In genomic region chr13:40868844-40869587, GRCm38 (mm10) we compare ENCODE assay signal across 8 mouse cellular contexts. TPM values are rescaled to one million over a fixed set of nuclear protein-coding genes. Genes with fewer than 3 reads are reported as not detected.
DNase-seq lines count a peak whose midpoint lies in the region; ATAC-seq and TF ChIP-seq lines count a peak whose summit lies in the region.

No protein-coding gene starts in this region.

- peak; percentile 88 for ATAC-seq in heart, embryonic 16.5 days (replicated peaks; ENCODE audit: extremely low read depth, insufficient read depth, low FRiP score)
- ATAC-seq in stomach, postnatal 0 days (ENCODE audit: low FRiP score, low TSS enrichment): peak; percentile 90
- ATAC-seq in midbrain, embryonic 16.5 days: no peak

- 10% methylated on average over 16 of the region's 16 CpGs for WGBS in heart, embryonic 16.5 days
- WGBS in stomach, postnatal 0 days: 17% methylated on average over 16 of the region's 16 CpGs
- 42% methylated on average over 16 of the region's 16 CpGs for WGBS in midbrain, embryonic 16.5 days

- no peak for TF ChIP-seq CTCF in testis, adult 2 months (IDR thresholded peaks at IDR 0.05; ENCODE audit: control insufficient read depth, insufficient read depth, insufficient replicate concordance, low read depth, low read length)
- no peak for TF ChIP-seq CTCF in stomach, postnatal 0 days (IDR thresholded peaks at IDR 0.05; ENCODE audit: low read depth)

- no peak overlapping the region for H3K4me3 ChIP-seq in testis, adult 2 months (ENCODE audit: control insufficient read depth, low read depth, low read length)
- no peak overlapping the region for H3K4me3 ChIP-seq in heart, embryonic 16.5 days (ENCODE audit: low read length)
- H3K4me3 ChIP-seq in stomach, postnatal 0 days (ENCODE audit: low read depth, low read length): no peak overlapping the region
- H3K4me3 ChIP-seq in midbrain, embryonic 16.5 days (ENCODE audit: low read depth, low read length): no peak overlapping the region

- H3K36me3 ChIP-seq in testis, adult 2 months (ENCODE audit: control insufficient read depth, insufficient read depth, low read length): no peaks in the 10 kb centered on the region
- no peaks in the 10 kb centered on the region for H3K36me3 ChIP-seq in heart, embryonic 16.5 days (ENCODE audit: control insufficient read depth, insufficient read depth)
- no peaks in the 10 kb centered on the region for H3K36me3 ChIP-seq in stomach, postnatal 0 days (ENCODE audit: control insufficient read depth, insufficient read depth, low read length)
- H3K36me3 ChIP-seq in midbrain, embryonic 16.5 days (ENCODE audit: control insufficient read depth, insufficient read depth, low read length): no peaks in the 10 kb centered on the region

- H3K9ac ChIP-seq in heart, embryonic 16.5 days (ENCODE audit: low read length): peak overlapping the region; percentile 52
- no peak overlapping the region for H3K9ac ChIP-seq in stomach, postnatal 0 days (ENCODE audit: low read length)
- no peak overlapping the region for H3K9ac ChIP-seq in midbrain, embryonic 16.5 days (ENCODE audit: low read depth, low read length)

- H3K4me2 ChIP-seq in heart, embryonic 16.5 days (ENCODE audit: low read depth, low read length): peak overlapping the region; percentile 34
- peak overlapping the region; percentile 39 for H3K4me2 ChIP-seq in stomach, postnatal 0 days (replicated peaks; ENCODE audit: low read depth)
- H3K4me2 ChIP-seq in midbrain, embryonic 16.5 days (ENCODE audit: low read length): no peak overlapping the region

- no peak for DNase-seq in testis, postnatal 14 days (ENCODE audit: low spot score)
- DNase-seq in lung, adult 18-20 months: peak; percentile 70 to 78
- DNase-seq in stomach, postnatal 0 days (ENCODE audit: low spot score): peak; percentile 77
- no peak for DNase-seq in urinary bladder, postnatal 10 days (ENCODE audit: low spot score)
- DNase-seq in neural tube, embryonic 10.5 days (ENCODE audit: extremely low spot score, low spot score): no peak

- H3K9me3 ChIP-seq in heart, embryonic 16.5 days (replicated peaks; ENCODE audit: control insufficient read depth, low read length): no peaks in the 10 kb centered on the region; the same call in 1 of the 2 replicates
- H3K9me3 ChIP-seq in stomach, postnatal 0 days (ENCODE audit: control insufficient read depth, low read length): no peaks in the 10 kb centered on the region
- no peaks in the 10 kb centered on the region for H3K9me3 ChIP-seq in midbrain, embryonic 16.5 days (replicated peaks; ENCODE audit: control insufficient read depth, low read length, poor library complexity, severe bottlenecking)

- no peak for TF ChIP-seq POLR2A in testis, adult 2 months (IDR thresholded peaks at IDR 0.05; ENCODE audit: control insufficient read depth, low read depth, low read length)

- H3K27me3 ChIP-seq in testis, adult 2 months (ENCODE audit: control insufficient read depth, insufficient read depth, low read length): no peaks in the 10 kb centered on the region
- no peaks in the 10 kb centered on the region for H3K27me3 ChIP-seq in heart, embryonic 16.5 days (ENCODE audit: control insufficient read depth, insufficient read depth, low read length)
- H3K27me3 ChIP-seq in stomach, postnatal 0 days (ENCODE audit: control insufficient read depth, insufficient read depth, low read length): no peaks in the 10 kb centered on the region
- H3K27me3 ChIP-seq in midbrain, embryonic 16.5 days (ENCODE audit: control insufficient read depth, insufficient read depth, low read depth, low read length): no peaks in the 10 kb centered on the region

- H3K27ac ChIP-seq in testis, adult 2 months (ENCODE audit: control insufficient read depth, insufficient read depth, low read depth, low read length): peak overlapping the region; percentile 49
- H3K27ac ChIP-seq in heart, embryonic 16.5 days (ENCODE audit: low read length): peak overlapping the region; percentile 72
- peak overlapping the region; percentile 78 for H3K27ac ChIP-seq in stomach, postnatal 0 days (replicated peaks)
- no peak overlapping the region for H3K27ac ChIP-seq in midbrain, embryonic 16.5 days (ENCODE audit: low read length)

- no peak for TF ChIP-seq EP300 in stomach, postnatal 0 days (optimal IDR thresholded peaks at IDR 0.05)

- H3K4me1 ChIP-seq in testis, adult 2 months (ENCODE audit: control insufficient read depth, insufficient read depth, low read length): peaks cover 3% of the 10 kb centered on the region; the same call in 1 of the 2 replicates
- peaks cover 10% of the 10 kb centered on the region for H3K4me1 ChIP-seq in heart, embryonic 16.5 days (ENCODE audit: control insufficient read depth, insufficient read depth, low read length)
- H3K4me1 ChIP-seq in stomach, postnatal 0 days (replicated peaks; ENCODE audit: control insufficient read depth, insufficient read depth): no peaks in the 10 kb centered on the region
- no peaks in the 10 kb centered on the region for H3K4me1 ChIP-seq in midbrain, embryonic 16.5 days (ENCODE audit: control insufficient read depth, insufficient read depth, low read length)

RNA-seq across cellular contexts. Expression of gene Gcnt2, which starts 9.5 kb away (rescaled TPM):
- polyA plus RNA-seq in testis, adult 2 months (2012; rRNA removed): 0.32 and 0.36 TPM in 2 replicates
- polyA plus RNA-seq in heart, embryonic 16.5 days (2015; fragmentation: Nextera tagmentation; extraction: Ambion mirVana): 4.2 and 5.0 TPM in 2 replicates
- polyA plus RNA-seq in stomach, postnatal 0 days (2015; fragmentation: Nextera tagmentation; extraction: Ambion mirVana): 5.7 and 6.4 TPM in 2 replicates
- 4.0 TPM in 2 replicates for polyA plus RNA-seq in midbrain, embryonic 16.5 days (2015; fragmentation: Nextera tagmentation; extraction: Ambion mirVana)

Comparison
In these comparisons a context has a peak if more than half of its experiments do, and no peak if none do; other contexts are left out.
1. DNase-seq: peak in lung, adult 18-20 months (2 of 2) and stomach, postnatal 0 days (single experiment); none in testis, postnatal 14 days (single experiment), urinary bladder, postnatal 10 days (single experiment) and neural tube, embryonic 10.5 days (single experiment).